Mouse (Mus musculus) embryonic facial prominence, embryonic 14.5 days (tissue): ENCODE results near the gene Rims3. TPM values are rescaled to one million over a fixed set of nuclear protein-coding genes. Genes with fewer than 3 reads are reported as not detected.

Experiments used
- ATAC-seq: fragments of 200-750 bp; cut with Nextera tagmentation; 2 replicates; pipeline ENCODE4 v1.8.0; 2017; ENCODE audit warnings: low read depth, moderate number of reproducible peaks, moderate TSS enrichment
- DNase-seq: peaks from one replicate; pipeline ENCODE4 v3.0.0-alpha.2; 2015; ENCODE audit warnings: low spot score
- H3K27ac ChIP-seq: fragments of 300-500 bp; sonication (generic); replicated peaks from 2 replicates; pipeline ENCODE4 v1.5.1; 2014; ENCODE audit warnings: low read depth, mild to moderate bottlenecking, low read length, moderate library complexity
- H3K27me3 ChIP-seq: fragments of 300-500 bp; sonication (generic); replicated peaks from 2 replicates; pipeline ENCODE4 v1.6.1; 2014; ENCODE audit warnings: low read length; ENCODE audit not compliant: control insufficient read depth, insufficient read depth
- H3K36me3 ChIP-seq: fragments of 300-500 bp; sonication (generic); 2 replicates; pipeline ENCODE4 v1.6.1; 2014; ENCODE audit warnings: low read length, mixed read lengths; ENCODE audit not compliant: control insufficient read depth, insufficient read depth
- H3K4me1 ChIP-seq: fragments of 300-500 bp; sonication (generic); 2 replicates; pipeline ENCODE4 v1.6.1; 2014; ENCODE audit warnings: antibody characterized with exemption, low read length; ENCODE audit not compliant: control insufficient read depth, insufficient read depth
- H3K4me2 ChIP-seq: fragments of 300-500 bp; sonication (generic); 2 replicates; pipeline ENCODE4 v1.6.1; 2014; ENCODE audit warnings: low read depth, mild to moderate bottlenecking, low read length, moderate library complexity, mixed read lengths
- H3K4me3 ChIP-seq: fragments of 300-500 bp; sonication (generic); 2 replicates; pipeline ENCODE4 v1.5.1; 2014; ENCODE audit warnings: low read depth, mild to moderate bottlenecking, low read length
- H3K9ac ChIP-seq: fragments of 300-500 bp; sonication (generic); 2 replicates; pipeline ENCODE4 v1.6.1; 2014; ENCODE audit warnings: low read depth, mild to moderate bottlenecking, low read length, moderate library complexity, mixed read lengths
- H3K9me3 ChIP-seq: fragments of 300-500 bp; sonication (generic); 2 replicates; pipeline ENCODE4 v1.6.1; 2016; ENCODE audit warnings: low read length; ENCODE audit not compliant: control insufficient read depth
- WGBS: fragments of 180-500 bp; shearing (Covaris S2); extraction: QIAGEN DNeasy Blood & Tissue Kit; methylation state at CpG from one replicate; pipeline ENCODE4 v1.1.7; 2014; 5-methylcytosine and 5-hydroxymethylcytosine counted together
- polyA plus RNA-seq: library from polyadenylated mRNA; unstranded; fragments of >200 nt; fragmentation: Nextera tagmentation; extraction: Ambion mirVana; gene quantifications from 2 replicates; pipeline ENCODE4 v1.2.1, GENCODE M21; 2014

Rims3 gene
- 3.4 and 3.9 TPM in 2 replicates for polyA plus RNA-seq

GRCm38 (mm10) chr4:120854588-120855319, at the start of gene Rims3:
Gene Rims3 (plus strand): TSS chr4:120854816.
- WGBS: 2% methylated on average over 31 of the region's 68 CpGs

GRCm38 (mm10) chr4:120805816-120806215, 48.8 kb upstream of the Rims3 start:
- Histone ChIP-seq H3K36me3 (0 out of 2 replicates have a peak, but pooled peaks cover 3% of the 10 kb centered on the region), H3K4me2 (no peak overlapping the region), H3K9me3 (no peaks in the 10 kb centered on the region), H3K4me1 (no peaks in the 10 kb centered on the region), H3K9ac (no peak overlapping the region), H3K27ac (no peak overlapping the region), H3K4me3 (no peak overlapping the region), H3K27me3 (no peaks in the 10 kb centered on the region)
- ATAC-seq (no peak), DNase-seq (no peak)

More at GRCm38 (mm10) chr4:120854588-120855319, at the start of gene Rims3:
- H3K9me3 ChIP-seq: peaks cover 9% of the 10 kb centered on the region; the same call in 1 of the 2 replicates
- peak within 1 kb of the TSS; percentile 54 for H3K4me3 ChIP-seq
- DNase-seq (peak; percentile 28), ATAC-seq (peak; percentile 53)
- H3K27ac ChIP-seq: no peak within 1 kb of the TSS
- H3K9ac ChIP-seq: peak within 1 kb of the TSS; percentile 63
- no peaks in the 10 kb centered on the region for H3K4me1 ChIP-seq
- H3K4me2 ChIP-seq: peak within 1 kb of the TSS; percentile 93
- H3K36me3 ChIP-seq: no peaks in the 10 kb centered on the region
- H3K27me3 ChIP-seq: peaks cover 34% of the 10 kb centered on the region

GRCm38 (mm10) chr4:120813762-120814161, 40.9 kb upstream of the Rims3 start:
- Histone ChIP-seq H3K4me2 (peak overlapping the region; percentile 77), H3K4me1 (peaks cover 41% of the 10 kb centered on the region), H3K4me3 (peak overlapping the region; percentile 54), H3K27ac (no peak overlapping the region), H3K9ac (peak overlapping the region; percentile 64), H3K9me3 (no peaks in the 10 kb centered on the region), H3K36me3 (no peaks in the 10 kb centered on the region), H3K27me3 (no peaks in the 10 kb centered on the region)
- WGBS: 9% methylated on average over 1 of the region's 1 CpGs
- ATAC-seq (no peak), DNase-seq (no peak)

- no peak for DNase-seq
- peaks cover 41% of the 10 kb centered on the region for H3K4me1 ChIP-seq
Measured at GRCm38 (mm10) chr4:120814171-120814570, 40.4 kb upstream of the Rims3 start.

GRCm38 (mm10) chr4:120815163-120815562, 39.5 kb upstream of the Rims3 start:
- H3K4me3 ChIP-seq: peak overlapping the region; percentile 54
- H3K9ac ChIP-seq: peak overlapping the region; percentile 64
- DNase-seq: no peak
- no peaks in the 10 kb centered on the region for H3K9me3 ChIP-seq
- H3K4me1 ChIP-seq: peaks cover 41% of the 10 kb centered on the region
- H3K27ac ChIP-seq: peak overlapping the region; percentile 70
- ATAC-seq: peak; percentile 20; the same call in 1 of the 2 replicates
- H3K4me2 ChIP-seq: peak overlapping the region; percentile 77
- no peaks in the 10 kb centered on the region for H3K36me3 ChIP-seq
- WGBS: 8% methylated on average over 4 of the region's 4 CpGs
- H3K27me3 ChIP-seq: no peaks in the 10 kb centered on the region

More at GRCm38 (mm10) chr4:120814171-120814570, 40.4 kb upstream of the Rims3 start:
- Histone ChIP-seq H3K36me3 (no peaks in the 10 kb centered on the region), H3K4me2 (peak overlapping the region; percentile 77), H3K9me3 (no peaks in the 10 kb centered on the region), H3K9ac (peak overlapping the region; percentile 64), H3K4me3 (peak overlapping the region; percentile 54), H3K27me3 (no peaks in the 10 kb centered on the region), H3K27ac (peak overlapping the region; percentile 70)
- 15% methylated on average over 4 of the region's 4 CpGs for WGBS
- ATAC-seq: no peak

GRCm38 (mm10) chr4:120815622-120816334, 38.8 kb upstream of the Rims3 start:
- no peaks in the 10 kb centered on the region for H3K36me3 ChIP-seq
- H3K4me3 ChIP-seq: peak overlapping the region; percentile 54
- no peaks in the 10 kb centered on the region for H3K27me3 ChIP-seq
- DNase-seq: peak; percentile 99
- ATAC-seq: peak; percentile 98
- H3K9ac ChIP-seq: peak overlapping the region; percentile 64
- no peaks in the 10 kb centered on the region for H3K9me3 ChIP-seq
- peak overlapping the region; percentile 70 for H3K27ac ChIP-seq
- H3K4me2 ChIP-seq: peak overlapping the region; percentile 77
- 7% methylated on average over 10 of the region's 10 CpGs for WGBS
- peaks cover 41% of the 10 kb centered on the region for H3K4me1 ChIP-seq

- H3K9ac ChIP-seq: no peak overlapping the region
- 0 out of 2 replicates have a peak, but pooled peaks have one; percentile 10 for ATAC-seq
Measured at GRCm38 (mm10) chr4:120817002-120817774, 37.4 kb upstream of the Rims3 start.

GRCm38 (mm10) chr4:120817951-120818350, 36.7 kb upstream of the Rims3 start:
- no peak for DNase-seq
- no peak overlapping the region for H3K9ac ChIP-seq
- no peak overlapping the region for H3K27ac ChIP-seq
- no peaks in the 10 kb centered on the region for H3K9me3 ChIP-seq
- H3K36me3 ChIP-seq: no peaks in the 10 kb centered on the region
- ATAC-seq: no peak
- H3K4me3 ChIP-seq: no peak overlapping the region
- H3K27me3 ChIP-seq: no peaks in the 10 kb centered on the region
- peaks cover 38% of the 10 kb centered on the region for H3K4me1 ChIP-seq
- H3K4me2 ChIP-seq: no peak overlapping the region
- 60% methylated on average over 2 of the region's 2 CpGs for WGBS

More at GRCm38 (mm10) chr4:120817002-120817774, 37.4 kb upstream of the Rims3 start:
- H3K4me2 ChIP-seq: 0 out of 2 replicates have a peak overlapping the region, but pooled peaks have one; percentile 7
- H3K9me3 ChIP-seq: no peaks in the 10 kb centered on the region
- H3K4me3 ChIP-seq: no peak overlapping the region
- no peaks in the 10 kb centered on the region for H3K36me3 ChIP-seq
- H3K4me1 ChIP-seq: peaks cover 41% of the 10 kb centered on the region
- H3K27ac ChIP-seq: peak overlapping the region; percentile 35
- DNase-seq: peak; percentile 83
- 9% methylated on average over 3 of the region's 3 CpGs for WGBS
- no peaks in the 10 kb centered on the region for H3K27me3 ChIP-seq
